Mouse (Mus musculus) forebrain, embryonic 10.5 days (tissue): ENCODE results near the gene Ptprf. TPM values are rescaled to one million over a fixed set of nuclear protein-coding genes. Genes with fewer than 3 reads are reported as not detected.

Experiments used
- DNase-seq: peaks from one replicate; pipeline ENCODE4 v3.0.0-alpha.2; 2017; ENCODE audit warnings: low spot score; ENCODE audit errors: extremely low spot score
- H3K27ac ChIP-seq: fragments of 300-500 bp; sonication (generic); 2 replicates; pipeline ENCODE4 v1.5.1; 2016; ENCODE audit warnings: mild to moderate bottlenecking
- H3K27me3 ChIP-seq: fragments of 300-500 bp; sonication (generic); 2 replicates; pipeline ENCODE4 v1.6.1; 2016; ENCODE audit warnings: mild to moderate bottlenecking; ENCODE audit not compliant: poor library complexity, severe bottlenecking
- H3K36me3 ChIP-seq: fragments of 300-500 bp; sonication (generic); replicated peaks from 2 replicates; pipeline ENCODE4 v1.6.1; 2016; ENCODE audit warnings: mild to moderate bottlenecking, moderate library complexity
- H3K4me1 ChIP-seq: fragments of 300-500 bp; sonication (generic); 2 replicates; pipeline ENCODE4 v1.6.1; 2016
- H3K4me3 ChIP-seq: fragments of 300-500 bp; sonication (generic); 2 replicates; pipeline ENCODE4 v1.5.1; 2016; ENCODE audit warnings: mild to moderate bottlenecking, moderate library complexity
- H3K9me3 ChIP-seq: fragments of 300-500 bp; sonication (generic); 2 replicates; pipeline ENCODE4 v1.6.1; 2016; ENCODE audit warnings: mild to moderate bottlenecking, moderate library complexity
- WGBS: fragments of 180-500 bp; shearing (Covaris S2); methylation state at CpG from one replicate; pipeline ENCODE4 v1.1.7; 2016; 5-methylcytosine and 5-hydroxymethylcytosine counted together
- polyA plus RNA-seq: library from polyadenylated mRNA; unstranded; fragments of >200 nt; fragmentation: Nextera tagmentation; extraction: Ambion mirVana; gene quantifications from 2 replicates; pipeline ENCODE4 v1.2.1, GENCODE M21; 2016

Gene Ptprf
- polyA plus RNA-seq: 99.7 and 102 TPM in 2 replicates

DNA sequence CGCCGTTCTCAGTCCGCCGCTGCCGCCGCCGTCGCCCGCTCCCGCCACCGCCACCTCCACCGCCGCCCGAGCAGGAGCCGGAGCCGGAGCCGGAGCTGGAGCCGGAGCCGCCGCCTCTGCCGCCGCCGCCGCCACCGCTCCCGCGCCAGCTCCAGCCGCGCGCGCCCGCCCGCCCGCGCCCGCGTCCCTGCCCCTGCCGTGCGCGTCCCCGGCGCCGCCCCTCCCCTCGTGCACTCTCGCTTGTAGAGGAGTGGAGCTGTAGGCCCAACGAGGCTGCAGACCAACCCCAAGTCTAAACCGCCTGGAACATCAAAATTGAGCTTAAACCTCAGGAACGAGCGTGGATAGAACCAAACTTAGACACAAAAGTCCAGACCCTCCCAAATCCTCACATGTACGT is at the start of gene Ptprf:
Gene Ptprf (minus strand): TSS at position 175 of the 400 bp plus-strand sequence.
- Histone ChIP-seq H3K4me3 (peak within 1 kb of the TSS; percentile 97), H3K4me1 (peaks cover 62% of the 10 kb centered on the region), H3K27me3 (peaks cover 30% of the 10 kb centered on the region), H3K9me3 (no peaks in the 10 kb centered on the region), H3K27ac (peak within 1 kb of the TSS; percentile 99), H3K36me3 (peaks cover 31% of the 10 kb centered on the region)
- 2% methylated on average over 49 of the region's 50 CpGs for WGBS
- peak; percentile 84 for DNase-seq

DNA sequence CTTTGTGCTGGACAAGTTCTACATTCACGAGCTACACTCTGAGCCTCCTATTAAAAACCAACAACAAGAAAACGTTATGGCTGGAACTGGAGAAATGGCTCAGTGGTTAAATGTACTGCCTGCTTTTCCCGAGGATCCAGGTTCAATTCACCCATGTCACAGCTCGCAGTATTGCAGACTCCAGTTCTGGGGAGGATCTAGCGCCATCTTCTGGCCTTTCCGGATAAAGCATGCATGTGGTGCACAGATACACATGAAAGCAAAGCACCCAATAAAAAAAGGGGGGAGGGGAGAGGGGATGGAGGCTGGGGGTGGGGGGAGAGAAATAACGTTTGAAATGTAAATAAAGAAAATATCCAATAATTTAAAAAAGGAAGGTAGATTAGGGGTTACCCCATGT is 45.5 kb upstream of the Ptprf start:
- H3K9me3 ChIP-seq: no peaks in the 10 kb centered on the region
- 14% methylated on average over 7 of the region's 7 CpGs for WGBS
- no peak overlapping the region for H3K4me3 ChIP-seq
- no peaks in the 10 kb centered on the region for H3K36me3 ChIP-seq
- peak; percentile 62 for DNase-seq
- no peak overlapping the region for H3K27ac ChIP-seq
- no peaks in the 10 kb centered on the region for H3K27me3 ChIP-seq
- 0 out of 2 replicates have a peak, but pooled peaks cover 1% of the 10 kb centered on the region for H3K4me1 ChIP-seq

DNA sequence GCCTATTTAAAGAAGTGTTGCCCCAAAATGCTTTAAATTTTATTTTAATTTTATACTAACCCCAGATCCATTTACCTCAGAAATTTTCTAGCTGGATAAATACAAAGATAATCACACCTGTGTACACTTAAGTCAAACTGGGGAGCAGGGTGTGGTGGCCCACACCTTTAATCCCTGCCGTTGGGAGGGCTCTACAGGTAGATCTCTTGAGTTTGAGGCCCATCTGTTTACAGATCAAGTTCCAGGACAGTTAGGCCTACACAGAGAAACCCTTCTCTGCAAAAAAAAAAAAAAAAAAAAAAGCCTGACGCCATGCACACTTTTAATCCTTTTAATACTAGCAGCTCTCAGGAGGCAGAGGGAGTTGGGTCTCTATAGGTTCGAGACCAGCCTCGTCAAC is 44.8 kb upstream of the Ptprf start:
- Histone ChIP-seq H3K9me3 (no peaks in the 10 kb centered on the region), H3K36me3 (no peaks in the 10 kb centered on the region), H3K27ac (no peak overlapping the region), H3K4me3 (no peak overlapping the region), H3K27me3 (no peaks in the 10 kb centered on the region), H3K4me1 (no peaks in the 10 kb centered on the region)
- WGBS: 84% methylated on average over 4 of the region's 4 CpGs
- DNase-seq: no peak

DNA sequence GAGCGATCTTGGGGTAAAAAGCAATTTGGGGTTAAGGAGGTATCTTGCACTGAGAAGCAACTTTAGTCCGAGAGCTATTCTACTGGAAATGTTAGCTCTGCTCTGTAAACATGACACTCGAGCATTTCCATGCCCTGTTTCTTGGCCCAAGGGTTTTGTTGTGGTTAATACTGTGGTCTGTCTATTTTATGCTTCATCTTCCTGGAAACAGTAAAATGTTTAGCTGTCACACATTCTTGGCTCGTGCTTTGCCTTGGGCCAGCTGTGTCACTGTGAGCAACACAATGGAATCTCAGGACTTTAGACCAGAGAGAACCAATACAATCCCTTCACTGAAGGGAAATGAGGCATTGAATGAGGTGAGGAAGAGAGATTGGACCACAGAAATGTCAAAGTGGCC is 40.6 kb upstream of the Ptprf start:
- H3K9me3 ChIP-seq: no peaks in the 10 kb centered on the region
- H3K36me3 ChIP-seq: no peaks in the 10 kb centered on the region
- no peak overlapping the region for H3K4me3 ChIP-seq
- DNase-seq: no peak
- H3K4me1 ChIP-seq: no peaks in the 10 kb centered on the region
- H3K27ac ChIP-seq: no peak overlapping the region
- no peaks in the 10 kb centered on the region for H3K27me3 ChIP-seq
- WGBS: 81% methylated on average over 4 of the region's 4 CpGs

DNA sequence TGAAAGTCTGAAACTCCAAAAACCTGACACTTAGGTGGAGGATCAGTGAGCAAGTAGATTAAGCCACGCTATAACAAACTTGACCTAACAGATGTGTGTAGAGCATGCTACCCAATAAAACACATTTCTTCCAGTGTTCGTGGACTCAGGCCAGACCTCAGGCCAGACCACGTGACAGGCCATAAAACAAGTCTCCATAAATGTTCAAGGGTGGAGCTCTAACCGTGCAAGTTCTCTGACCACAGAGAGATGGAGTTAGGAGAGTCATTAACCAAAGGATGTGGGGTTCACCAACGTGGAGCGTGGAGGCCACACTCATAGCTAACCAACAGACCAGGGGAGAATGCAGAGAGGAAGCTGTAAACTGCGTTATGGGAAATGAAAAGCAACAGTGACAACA is 35.3 kb upstream of the Ptprf start:
- Histone ChIP-seq H3K4me3 (no peak overlapping the region), H3K9me3 (no peaks in the 10 kb centered on the region), H3K27ac (no peak overlapping the region), H3K27me3 (no peaks in the 10 kb centered on the region), H3K36me3 (no peaks in the 10 kb centered on the region), H3K4me1 (no peaks in the 10 kb centered on the region)
- DNase-seq: no peak
- 86% methylated on average over 7 of the region's 7 CpGs for WGBS

DNA sequence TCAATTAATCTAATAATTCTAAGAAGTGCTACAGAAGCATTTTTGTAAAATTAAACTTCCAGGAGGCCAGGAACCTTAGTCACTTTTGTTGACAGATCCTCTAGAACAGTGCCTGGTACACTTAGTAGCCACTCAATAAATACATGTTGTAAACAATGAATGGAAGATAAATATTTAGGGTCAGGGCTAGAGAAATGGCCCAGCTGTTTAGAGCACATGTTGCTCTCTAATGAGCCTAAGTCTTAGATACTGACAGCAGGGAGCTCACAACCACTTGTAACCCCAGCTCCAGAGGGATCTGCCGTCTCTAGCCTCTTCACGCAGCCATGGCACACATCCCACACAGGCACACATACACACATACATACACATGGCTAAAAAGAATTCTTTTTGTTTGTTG is 29.4 kb upstream of the Ptprf start:
- Histone ChIP-seq H3K27me3 (no peaks in the 10 kb centered on the region), H3K4me1 (peaks cover 8% of the 10 kb centered on the region), H3K9me3 (no peaks in the 10 kb centered on the region), H3K36me3 (no peaks in the 10 kb centered on the region), H3K27ac (no peak overlapping the region), H3K4me3 (no peak overlapping the region)
- 81% methylated on average over 2 of the region's 2 CpGs for WGBS
- no peak for DNase-seq

DNA sequence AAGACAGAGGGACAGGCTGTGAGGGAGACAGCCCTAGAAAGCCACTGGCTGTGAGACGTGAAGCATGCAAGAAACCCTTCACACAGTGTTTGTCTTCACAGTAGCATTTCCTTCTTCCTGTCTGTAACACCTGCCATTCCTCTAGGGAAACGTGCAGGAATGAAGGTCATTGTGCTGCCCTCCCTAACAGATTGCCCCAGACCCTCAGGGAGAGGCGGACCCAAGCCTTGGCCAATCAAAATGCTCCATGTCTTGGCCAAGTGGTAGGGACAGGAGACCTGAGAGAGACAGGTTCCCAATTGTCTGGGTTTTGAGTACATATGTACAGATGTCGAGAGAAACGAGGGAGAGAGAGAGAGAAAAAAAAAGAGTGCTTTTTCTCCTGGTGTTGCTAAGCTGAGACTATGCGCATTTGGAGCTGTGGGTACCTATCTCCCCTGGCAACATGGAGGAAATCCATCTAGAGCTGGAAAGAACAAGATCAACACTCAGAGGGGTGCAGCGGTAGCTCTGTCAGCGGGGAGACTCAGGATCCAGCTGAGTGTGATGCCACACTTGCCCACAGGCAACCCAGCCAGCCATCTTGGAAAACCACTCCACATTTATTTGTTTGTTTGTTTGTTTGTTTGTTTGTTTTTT is 28.6 kb upstream of the Ptprf start:
- Histone ChIP-seq H3K4me1 (peaks cover 8% of the 10 kb centered on the region), H3K4me3 (no peak overlapping the region), H3K9me3 (no peaks in the 10 kb centered on the region), H3K27ac (no peak overlapping the region; the same call in 1 of the 2 replicates), H3K36me3 (no peaks in the 10 kb centered on the region), H3K27me3 (no peaks in the 10 kb centered on the region)
- 48% methylated on average over 8 of the region's 8 CpGs for WGBS
- no peak for DNase-seq

DNA sequence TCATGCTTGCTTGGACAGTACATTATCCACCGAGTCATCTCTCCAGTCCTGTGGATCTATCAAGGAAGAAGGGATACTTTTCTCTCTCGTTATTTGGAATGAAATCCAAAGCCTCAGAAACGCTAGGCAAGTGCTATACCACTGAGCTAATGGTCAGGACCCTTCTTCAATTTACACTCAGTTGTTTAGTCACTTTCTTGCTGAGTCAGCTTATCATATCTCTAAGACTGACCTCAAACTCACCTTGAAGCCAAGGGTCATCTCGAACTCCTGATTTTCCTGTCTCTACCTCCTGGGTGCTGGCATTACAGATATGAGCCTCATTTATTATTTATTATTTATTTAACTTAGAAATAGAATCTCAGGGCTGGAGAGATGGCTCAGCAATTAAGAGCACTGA is 25.5 kb upstream of the Ptprf start:
- WGBS: 85% methylated on average over 4 of the region's 4 CpGs
- Histone ChIP-seq H3K27ac (no peak overlapping the region), H3K36me3 (no peaks in the 10 kb centered on the region), H3K9me3 (no peaks in the 10 kb centered on the region), H3K4me1 (peaks cover 8% of the 10 kb centered on the region), H3K27me3 (no peaks in the 10 kb centered on the region), H3K4me3 (no peak overlapping the region)
- DNase-seq: no peak

DNA sequence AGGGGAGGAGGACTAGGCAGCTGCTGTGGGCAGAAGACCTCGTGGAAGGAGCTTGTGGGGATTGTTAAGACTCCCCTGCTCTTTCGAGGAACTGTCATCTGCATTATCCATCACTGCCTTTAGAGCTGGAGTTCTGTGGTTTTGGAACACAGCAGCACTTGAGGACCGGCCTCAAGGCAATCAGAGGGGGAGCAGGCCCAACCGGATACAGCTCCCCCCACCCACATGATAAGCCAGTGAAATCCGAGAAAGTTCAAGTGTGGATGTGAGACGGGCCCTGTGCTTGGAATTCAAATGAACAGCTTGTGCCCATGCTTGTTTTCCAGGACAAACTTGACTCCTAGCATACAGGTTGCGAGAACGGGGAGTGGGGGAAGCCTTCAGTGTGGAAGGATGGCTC is 24.1 kb upstream of the Ptprf start:
- H3K9me3 ChIP-seq: no peaks in the 10 kb centered on the region
- no peak overlapping the region for H3K4me3 ChIP-seq
- no peak overlapping the region for H3K27ac ChIP-seq
- peaks cover 8% of the 10 kb centered on the region for H3K4me1 ChIP-seq
- H3K36me3 ChIP-seq: no peaks in the 10 kb centered on the region
- no peaks in the 10 kb centered on the region for H3K27me3 ChIP-seq
- DNase-seq: no peak
- WGBS: 69% methylated on average over 8 of the region's 8 CpGs

DNA sequence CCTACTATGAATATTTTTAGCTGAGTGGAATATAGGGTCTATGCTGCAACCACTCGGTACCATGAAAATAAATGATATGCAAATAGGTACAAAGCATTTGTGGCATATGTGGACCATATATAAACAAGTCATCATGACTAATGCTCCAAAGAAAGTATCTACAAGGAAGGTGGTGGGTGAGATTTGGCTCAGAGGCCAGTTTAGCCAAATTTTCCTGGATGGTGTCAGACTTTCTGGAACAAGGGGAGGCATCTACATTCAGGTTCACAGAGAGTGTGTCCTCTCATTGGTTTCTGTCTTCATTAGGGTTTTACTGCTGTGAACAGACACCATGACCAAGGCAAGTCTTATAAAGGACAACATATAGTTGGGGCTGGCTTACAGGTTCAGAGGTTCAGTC is 19.3 kb upstream of the Ptprf start:
- Histone ChIP-seq H3K27me3 (no peaks in the 10 kb centered on the region), H3K4me1 (no peaks in the 10 kb centered on the region), H3K36me3 (no peaks in the 10 kb centered on the region), H3K4me3 (no peak overlapping the region), H3K9me3 (no peaks in the 10 kb centered on the region), H3K27ac (no peak overlapping the region)
- no peak for DNase-seq
- WGBS: 89% methylated on average over 1 of the region's 1 CpGs

DNA sequence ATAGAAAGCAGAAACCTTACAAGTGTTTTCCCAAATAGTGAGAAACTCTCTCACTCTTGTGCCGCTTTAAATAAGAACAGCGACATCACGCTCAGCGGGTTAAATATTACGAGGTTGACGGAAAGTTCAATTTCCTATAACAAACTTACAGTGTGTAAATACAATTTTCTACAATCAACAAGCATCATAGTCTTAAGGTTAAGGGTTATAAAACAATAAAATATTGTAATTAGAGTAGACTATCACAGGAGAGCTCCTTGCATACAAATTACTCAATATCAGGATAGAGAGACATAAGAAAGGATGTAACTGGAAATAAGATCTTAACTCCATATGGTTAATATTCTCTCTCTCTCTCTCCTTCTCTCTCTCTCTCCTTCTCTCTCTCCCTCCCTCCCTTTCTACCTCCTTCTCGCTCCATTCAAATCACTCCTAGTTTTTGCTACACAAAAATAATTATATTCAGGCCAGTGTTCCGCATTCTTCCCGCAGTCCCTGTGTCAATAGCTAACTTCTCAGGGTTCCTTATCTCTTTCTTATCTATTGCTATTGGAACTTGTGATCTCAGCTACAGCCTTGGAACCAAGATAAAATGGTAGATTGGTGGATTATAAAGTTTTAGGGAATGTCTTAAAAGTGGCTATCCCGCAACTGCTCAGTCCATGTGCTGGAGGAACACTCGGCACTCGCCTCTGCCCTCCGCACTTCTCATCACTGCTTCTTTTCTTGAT is 16.5 kb upstream of the Ptprf start:
- no peak for DNase-seq
- no peak overlapping the region for H3K4me3 ChIP-seq
- H3K27ac ChIP-seq: no peak overlapping the region
- H3K27me3 ChIP-seq: no peaks in the 10 kb centered on the region
- WGBS: 94% methylated on average over 13 of the region's 13 CpGs
- no peaks in the 10 kb centered on the region for H3K36me3 ChIP-seq
- H3K9me3 ChIP-seq: no peaks in the 10 kb centered on the region
- H3K4me1 ChIP-seq: no peaks in the 10 kb centered on the region

DNA sequence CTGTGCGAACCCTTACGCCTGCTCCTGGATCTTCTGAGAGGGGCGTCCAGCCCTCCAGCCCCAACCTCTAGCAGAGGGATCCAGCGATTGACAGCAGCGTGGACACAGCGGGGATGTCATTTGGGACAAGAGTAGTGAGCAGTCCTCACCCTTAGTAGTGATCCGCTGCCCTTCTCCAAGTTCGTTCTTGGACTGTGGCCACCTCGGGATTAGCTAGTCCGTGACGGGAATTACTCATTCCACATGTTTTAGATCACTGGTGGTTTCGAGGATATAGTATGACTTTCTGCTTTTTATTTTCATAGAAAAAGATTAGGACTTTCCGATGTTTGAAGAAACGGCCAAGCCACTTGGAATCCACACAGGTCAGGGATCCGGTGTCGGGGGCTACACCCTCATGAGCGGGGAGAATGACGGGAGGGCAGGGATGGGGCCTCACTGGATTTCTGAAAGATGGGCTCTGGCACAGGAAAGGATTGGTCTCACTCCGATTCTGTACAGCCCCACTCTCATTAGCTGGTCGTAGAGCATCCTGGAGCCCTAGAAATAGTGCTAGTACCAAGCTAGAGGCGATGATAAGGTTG is 15.0 kb upstream of the Ptprf start:
- 90% methylated on average over 21 of the region's 21 CpGs for WGBS
- no peak overlapping the region for H3K27ac ChIP-seq
- no peak for DNase-seq
- H3K4me3 ChIP-seq: no peak overlapping the region
- no peaks in the 10 kb centered on the region for H3K36me3 ChIP-seq
- H3K9me3 ChIP-seq: no peaks in the 10 kb centered on the region
- H3K4me1 ChIP-seq: no peaks in the 10 kb centered on the region
- no peaks in the 10 kb centered on the region for H3K27me3 ChIP-seq

DNA sequence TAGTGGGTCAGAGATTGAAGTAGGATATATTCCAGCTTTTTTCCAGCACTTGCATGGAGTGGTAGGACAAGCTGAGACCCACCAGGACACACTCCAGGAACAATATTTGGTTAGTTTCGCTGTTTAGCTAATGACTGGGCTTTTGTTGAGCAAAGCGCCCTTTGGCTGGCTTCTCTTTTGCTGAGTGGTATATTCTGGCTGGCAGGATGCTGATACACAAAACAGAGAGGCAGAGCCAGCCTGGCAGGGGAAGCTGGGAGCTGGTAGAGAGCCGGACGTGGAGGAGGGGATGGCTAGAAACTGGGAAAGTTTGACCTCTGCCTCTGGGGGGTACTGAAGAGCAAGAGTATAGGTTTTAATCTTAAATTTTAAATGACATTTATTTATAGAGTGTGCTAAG is 13.8 kb upstream of the Ptprf start:
- DNase-seq: no peak
- H3K27me3 ChIP-seq: no peaks in the 10 kb centered on the region
- H3K4me3 ChIP-seq: no peak overlapping the region
- 63% methylated on average over 4 of the region's 4 CpGs for WGBS
- H3K4me1 ChIP-seq: no peaks in the 10 kb centered on the region
- no peaks in the 10 kb centered on the region for H3K9me3 ChIP-seq
- H3K36me3 ChIP-seq: no peaks in the 10 kb centered on the region
- no peak overlapping the region for H3K27ac ChIP-seq
